ENCODE assay signal across 9 mouse cellular contexts in the genomic region with DNA sequence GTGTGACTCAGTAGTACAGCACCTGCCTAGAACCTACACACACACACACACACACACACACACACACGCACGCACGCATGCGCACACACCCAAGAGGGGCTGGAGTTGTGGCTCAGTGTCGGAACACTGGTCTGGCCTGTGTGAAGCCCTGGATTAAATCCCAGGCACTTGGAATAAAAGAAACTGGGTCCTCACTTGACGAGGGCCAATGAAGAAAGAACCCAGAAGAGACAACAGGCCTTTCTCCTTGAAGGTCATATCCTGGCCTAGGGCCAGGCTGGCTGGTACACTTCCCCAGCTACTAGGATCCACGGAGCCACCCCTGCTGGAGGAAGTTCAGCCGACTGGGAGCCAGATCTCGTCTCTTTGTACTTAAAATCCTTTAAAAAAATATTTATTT. TPM values are rescaled to one million over a fixed set of nuclear protein-coding genes. Genes with fewer than 3 reads are reported as not detected.
A peak's percentile ranks its signal among the peaks of the same experiment; 100 is the strongest.
DNase-seq lines count a peak whose midpoint lies in the region.
"Had no signal": no experiment of that assay in that cellular context is flagged by ENCODE, and none has a peak within 500 bp of the region (broad histone marks: within the 10 kb centered on the region; RNA-seq: fewer than 3 reads in every experiment).

No protein-coding gene starts in this region.

- peak; percentile 36 to 47 for DNase-seq in cerebellum, adult 18-20 months
- no peak for DNase-seq in cerebellum, adult 11-12 months
- peak; percentile 58 for DNase-seq in lung, postnatal 10 days
- no peak for DNase-seq in lung, adult 18-20 months
- DNase-seq in brain, embryonic 18.5 days (ENCODE audit: low read depth, low spot score) = peak; percentile 52
- DNase-seq in left cerebral cortex, postnatal 14 days (ENCODE audit: low spot score in 2 of 2) = peak; percentile 63 to 79
- DNase-seq in embryo, embryonic 10.5 days (ENCODE audit: low spot score) = no peak
- no peak for DNase-seq in spleen, postnatal 36 days (ENCODE audit: low spot score in 2 of 2)

- intact Hi-C loops in left cerebral cortex, postnatal 14 days (cut with DNase I) = no loop called here

RNA-seq across cellular contexts. Expression of a gene that starts 20.6 kb away (rescaled TPM):
- total RNA-seq in left cerebral cortex, postnatal 14 days (2021) = 100 to 1,000 TPM; 113 to 116 TPM

RNA-seq across cellular contexts. Expression of a gene that starts 28.4 kb away (rescaled TPM):
- under 1 TPM in 1 of 2 experiments, not detected in 1; 0.32 TPM for total RNA-seq in left cerebral cortex, postnatal 14 days (2021)
- total RNA-seq: gastrocnemius, adult 18-20 months had no signal

RNA-seq across cellular contexts. Expression of a gene that starts 49.6 kb away (rescaled TPM):
- 10 to 100 TPM; 69.1 to 70.0 TPM for total RNA-seq in left cerebral cortex, postnatal 14 days (2021)

Comparison
In these comparisons a context has a peak if more than half of its experiments do, and no peak if none do; other contexts are left out.
1. DNase-seq: peak in cerebellum, adult 18-20 months (2 of 2), lung, postnatal 10 days (single experiment), brain, embryonic 18.5 days (single experiment) and left cerebral cortex, postnatal 14 days (2 of 2); none in cerebellum, adult 11-12 months (single experiment), lung, adult 18-20 months (0 of 2), embryo, embryonic 10.5 days (single experiment) and spleen, postnatal 36 days (0 of 2).